Mouse (Mus musculus) gastrocnemius, adult 2 months (tissue): ENCODE measurements around the gene Usp21. TPM values are rescaled to one million over a fixed set of nuclear protein-coding genes. Genes with fewer than 3 reads are reported as not detected.

Experiments
- DNase-seq: peaks from one replicate; pipeline ENCODE4 v3.0.0; 2022
- H3K27ac ChIP-seq: fragments of 200-600 bp; 2 replicates; pipeline ENCODE4 v1.8.1; 2022; ENCODE audit warnings: mild to moderate bottlenecking
- H3K4me3 ChIP-seq: fragments of 200-600 bp; 2 replicates; pipeline ENCODE4 v1.8.1; 2022; ENCODE audit warnings: mild to moderate bottlenecking, moderate library complexity
- CTCF ChIP-seq: fragments of 200-600 bp; IDR thresholded peaks from 2 replicates; pipeline ENCODE4 v1.8.1; 2022; ENCODE audit warnings: antibody characterized with exemption, mild to moderate bottlenecking, moderate library complexity
- intact Hi-C: fragments of 180-260 bp; cut with DNase I; formaldehyde crosslinking; loops from one replicate; pipeline ENCODE4 v1.15.1; 2025
- total RNA-seq, 2 experiments: library from RNA; stranded (reverse); gene quantifications; 2 replicates each; pipeline ENCODE4 v1.2.3; 2021

The Usp21 gene
- total RNA-seq, 2 experiments from 2014 or later, result 15.8 to 18.7 TPM

- Histone ChIP-seq H3K27ac (peak overlapping the region; percentile 92; the same call in 1 of the 2 replicates), H3K4me3 (peak overlapping the region; percentile 83)
- no peak for TF ChIP-seq CTCF
- no peak for DNase-seq
- intact Hi-C loops, result loop anchor here (2.0 kb wide), 1 partner anchor 16 kb away; the partner anchor contains the start of gene Usp21
These were observed 16.6 kb downstream of the Usp21 start for GRCm38 (mm10) chr1:171271196-171271595.

- peak overlapping the region; percentile 92 for H3K27ac ChIP-seq
- intact Hi-C loops, result loop anchor here (2.0 kb wide), 1 partner anchor 16 kb away; the partner anchor contains the start of gene Usp21
These were observed 17.3 kb downstream of the Usp21 start for GRCm38 (mm10) chr1:171270573-171270900.

GRCm38 (mm10) chr1:171269848-171270572 lies 17.8 kb downstream of the Usp21 start, which contains the start of gene B4galt3:
Gene B4galt3 (plus strand): TSS chr1:171270328.
- intact Hi-C loops, result loop anchor here (2.0 kb wide), 1 partner anchor 17 kb away; the partner anchor contains the start of gene Usp21
- TF ChIP-seq CTCF, result no peak
- peak within 1 kb of the TSS; percentile 83 for H3K4me3 ChIP-seq
- peak; percentile 97 for DNase-seq
- H3K27ac ChIP-seq, result peak within 1 kb of the TSS; percentile 92

More at GRCm38 (mm10) chr1:171270573-171270900, 17.3 kb downstream of the Usp21 start:
- peak overlapping the region; percentile 83 for H3K4me3 ChIP-seq
- TF ChIP-seq CTCF, result no peak
- no peak for DNase-seq

- no peak for DNase-seq
These were observed 19.4 kb downstream of the Usp21 start for GRCm38 (mm10) chr1:171268341-171268740.

GRCm38 (mm10) chr1:171265971-171266744 lies 21.6 kb downstream of the Usp21 start:
- no peak overlapping the region for H3K27ac ChIP-seq
- intact Hi-C loops, result no loop called here
- no peak overlapping the region for H3K4me3 ChIP-seq
- no peak for DNase-seq
- TF ChIP-seq CTCF, result no peak

More at GRCm38 (mm10) chr1:171268341-171268740, 19.4 kb downstream of the Usp21 start:
- Histone ChIP-seq H3K27ac (peak overlapping the region; percentile 24), H3K4me3 (no peak overlapping the region)
- TF ChIP-seq CTCF, result no peak
- intact Hi-C loops, result no loop called here

GRCm38 (mm10) chr1:171263666-171264461 lies 23.9 kb downstream of the Usp21 start:
- H3K27ac ChIP-seq, result peak overlapping the region; percentile 84
- peak; percentile 18 for DNase-seq
- no peak; the same call in 1 of the 2 replicates for TF ChIP-seq CTCF
- intact Hi-C loops, result loop anchor here (5.0 kb wide), 1 partner anchor 102 kb away; no protein-coding TSS in a partner anchor
- H3K4me3 ChIP-seq, result no peak overlapping the region

GRCm38 (mm10) chr1:171263185-171263611 lies 24.6 kb downstream of the Usp21 start:
- H3K4me3 ChIP-seq, result peak overlapping the region; percentile 57; the same call in 1 of the 2 replicates
- TF ChIP-seq CTCF, result no peak
- intact Hi-C loops, result loop anchor here (5.0 kb wide), 1 partner anchor 101 kb away; no protein-coding TSS in a partner anchor
- H3K27ac ChIP-seq, result peak overlapping the region; percentile 84
- DNase-seq, result peak; percentile 27

- Histone ChIP-seq H3K27ac (peak overlapping the region; percentile 84), H3K4me3 (peak overlapping the region; percentile 57)
- DNase-seq, result peak; percentile 69
- TF ChIP-seq CTCF, result no peak
- intact Hi-C loops, result loop anchor here (5.0 kb wide), 1 partner anchor 100 kb away; no protein-coding TSS in a partner anchor
These were observed 25.1 kb downstream of the Usp21 start for GRCm38 (mm10) chr1:171262594-171263130.

- intact Hi-C loops, result loop anchor here (5.0 kb wide), 1 partner anchor 98 kb away; no protein-coding TSS in a partner anchor
- Histone ChIP-seq H3K27ac (peak overlapping the region; percentile 71), H3K4me3 (no peak overlapping the region)
- no peak for DNase-seq
- TF ChIP-seq CTCF, result no peak
These were observed 27.5 kb downstream of the Usp21 start for GRCm38 (mm10) chr1:171260316-171260715.

- Histone ChIP-seq H3K27ac (peak overlapping the region; percentile 71), H3K4me3 (peak overlapping the region; percentile 20)
- peak; percentile 42 for DNase-seq
- intact Hi-C loops, result no loop called here
- TF ChIP-seq CTCF, result no peak
These were observed 28.9 kb downstream of the Usp21 start for GRCm38 (mm10) chr1:171258921-171259320.

GRCm38 (mm10) chr1:171257781-171258180 lies 30.0 kb downstream of the Usp21 start:
- Histone ChIP-seq H3K27ac (no peak overlapping the region), H3K4me3 (no peak overlapping the region)
- no peak for TF ChIP-seq CTCF
- intact Hi-C loops, result loop anchor here (2.0 kb wide), 2 partner anchors 35 to 141 kb away; partner anchors contain the start of gene Tomm40l
- DNase-seq, result peak; percentile 19
